Mouse (Mus musculus): Measurements from ENCODE around the gene Ampd2. TPM values are rescaled to one million over a fixed set of nuclear protein-coding genes. Genes with fewer than 3 reads are reported as not detected.

Gene Ampd2
- polyA plus RNA-seq (2015; fragmentation: Nextera tagmentation; extraction: Ambion mirVana): 57.9 and 66.2 TPM in 2 replicates

DNA sequence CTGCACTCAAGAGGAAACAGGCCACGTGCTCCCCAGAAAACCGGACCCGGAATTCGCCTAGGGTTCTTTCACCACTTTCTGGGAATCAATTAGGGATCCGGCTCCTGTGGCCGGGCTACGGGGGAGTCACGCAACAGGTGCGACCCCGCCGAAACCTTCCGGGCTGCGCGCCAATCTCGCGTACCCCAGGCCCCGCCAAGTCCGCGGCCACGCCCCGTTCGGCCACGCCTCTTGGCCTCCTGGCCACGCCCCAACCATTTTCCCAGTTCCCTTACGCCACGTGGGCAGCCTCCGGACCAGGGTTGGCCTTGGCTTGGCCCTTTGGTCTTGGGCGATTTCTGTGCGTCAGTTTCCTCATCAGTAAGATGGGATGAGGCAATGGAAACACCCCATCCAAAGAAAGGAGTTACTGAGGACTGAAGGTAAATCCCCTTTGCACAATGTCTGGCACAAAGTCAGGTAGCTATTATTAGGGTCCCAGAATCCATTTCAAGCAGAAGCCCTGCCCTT, at the start of gene Ampd2:
Gene Ampd2, minus strand, starts transcription at position 182 of the 510 bp plus-strand sequence.
- H3K9ac ChIP-seq: peak within 1 kb of the TSS; percentile 65
- peak within 1 kb of the TSS; percentile 65 for H3K4me3 ChIP-seq
- under 1% methylated on average over 29 of the region's 29 CpGs for WGBS
- H3K27me3 ChIP-seq: no peaks in the 10 kb centered on the region
- H3K9me3 ChIP-seq: no peaks in the 10 kb centered on the region
- no peaks in the 10 kb centered on the region for H3K36me3 ChIP-seq
- peak within 1 kb of the TSS; percentile 84 for H3K27ac ChIP-seq (replicated peaks)
- peaks cover 51% of the 10 kb centered on the region for H3K4me1 ChIP-seq (replicated peaks)
- ATAC-seq (ENCODE audit: low FRiP score, low read depth): no peak
- H3K4me2 ChIP-seq: peak within 1 kb of the TSS; percentile 100

DNA sequence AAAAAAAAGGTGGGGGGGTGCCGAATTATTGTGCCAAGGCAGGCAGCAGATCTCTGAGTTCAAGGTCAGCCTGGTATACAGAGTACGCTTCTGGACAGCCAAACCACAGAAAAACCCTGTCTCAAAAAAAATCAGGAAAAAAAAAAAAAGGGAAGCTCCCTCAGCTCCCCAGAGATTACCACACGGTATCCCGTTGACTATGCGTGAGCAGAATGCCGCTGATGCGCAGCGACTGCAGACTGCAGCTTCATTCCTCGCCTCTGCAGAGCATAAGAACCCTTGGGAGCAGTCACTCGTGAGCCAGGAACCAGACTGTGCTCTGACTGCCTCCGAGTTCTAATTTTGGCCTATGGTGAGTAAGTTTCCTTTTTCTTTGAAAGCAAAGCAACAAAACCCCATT, 48.2 kb upstream of the Ampd2 start:
- Histone ChIP-seq H3K4me3 (no peak overlapping the region), H3K27ac (replicated peaks) (0 out of 2 replicates have a peak overlapping the region, but pooled peaks have one; percentile 10), H3K27me3 (no peaks in the 10 kb centered on the region), H3K36me3 (no peaks in the 10 kb centered on the region), H3K9ac (no peak overlapping the region), H3K4me1 (replicated peaks) (peaks cover 20% of the 10 kb centered on the region), H3K9me3 (no peaks in the 10 kb centered on the region), H3K4me2 (no peak overlapping the region)
- ATAC-seq (ENCODE audit: low FRiP score, low read depth): 0 out of 2 replicates have a peak, but pooled peaks have one; percentile 56
- 50% methylated on average over 11 of the region's 11 CpGs for WGBS

DNA sequence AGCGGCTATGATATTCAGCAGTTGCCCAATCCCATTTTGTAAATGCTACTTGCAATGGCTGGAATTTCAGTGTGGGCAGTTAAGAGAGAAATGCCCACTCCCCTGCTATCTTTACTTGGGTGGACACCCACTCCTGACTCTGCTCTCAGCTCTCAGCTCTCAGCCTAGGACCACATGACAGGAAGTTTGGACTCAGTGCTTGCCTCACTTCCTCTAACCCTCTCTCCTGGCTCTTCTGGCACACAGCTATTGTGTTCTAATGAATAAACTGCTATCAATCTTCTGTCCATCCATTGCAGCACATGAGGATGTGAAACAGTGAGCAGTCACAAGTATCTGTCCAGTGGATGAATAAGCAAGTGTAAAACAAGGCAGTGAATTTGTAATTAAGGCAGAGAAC, 46.0 kb upstream of the Ampd2 start:
- H3K36me3 ChIP-seq: no peaks in the 10 kb centered on the region
- ATAC-seq (ENCODE audit: low FRiP score, low read depth): no peak
- H3K27me3 ChIP-seq: no peaks in the 10 kb centered on the region
- no peak overlapping the region for H3K4me2 ChIP-seq
- peaks cover 23% of the 10 kb centered on the region for H3K4me1 ChIP-seq (replicated peaks)
- H3K27ac ChIP-seq (replicated peaks): no peak overlapping the region
- no peak overlapping the region for H3K4me3 ChIP-seq
- 92% methylated on average over 1 of the region's 1 CpGs for WGBS
- no peaks in the 10 kb centered on the region for H3K9me3 ChIP-seq
- no peak overlapping the region for H3K9ac ChIP-seq

- peaks cover 23% of the 10 kb centered on the region for H3K4me1 ChIP-seq (replicated peaks)
- H3K4me2 ChIP-seq: no peak overlapping the region
- no peaks in the 10 kb centered on the region for H3K36me3 ChIP-seq
- no peak for ATAC-seq (ENCODE audit: low FRiP score, low read depth)
- H3K4me3 ChIP-seq: no peak overlapping the region
- no peaks in the 10 kb centered on the region for H3K27me3 ChIP-seq
- no peak overlapping the region for H3K27ac ChIP-seq (replicated peaks)
- 87% methylated on average over 1 of the region's 1 CpGs for WGBS
- no peak overlapping the region for H3K9ac ChIP-seq
- no peaks in the 10 kb centered on the region for H3K9me3 ChIP-seq
Observed at GRCm38 (mm10) chr3:108131821-108132220, 45.4 kb upstream of the Ampd2 start.

- H3K27ac ChIP-seq (replicated peaks): no peak overlapping the region
- peaks cover 23% of the 10 kb centered on the region for H3K4me1 ChIP-seq (replicated peaks)
- no peaks in the 10 kb centered on the region for H3K9me3 ChIP-seq
- WGBS: 83% methylated on average over 5 of the region's 5 CpGs
- no peak overlapping the region for H3K4me3 ChIP-seq
- no peak for ATAC-seq (ENCODE audit: low FRiP score, low read depth)
- H3K36me3 ChIP-seq: no peaks in the 10 kb centered on the region
- no peak overlapping the region for H3K4me2 ChIP-seq
- H3K27me3 ChIP-seq: no peaks in the 10 kb centered on the region
- no peak overlapping the region for H3K9ac ChIP-seq
Observed at GRCm38 (mm10) chr3:108131216-108131615, 44.8 kb upstream of the Ampd2 start.

- H3K4me1 ChIP-seq (replicated peaks): peaks cover 12% of the 10 kb centered on the region
- no peak for ATAC-seq (ENCODE audit: low FRiP score, low read depth)
- H3K9ac ChIP-seq: no peak overlapping the region
- WGBS: 93% methylated on average over 4 of the region's 4 CpGs
- no peak overlapping the region for H3K4me2 ChIP-seq
- no peak overlapping the region for H3K27ac ChIP-seq (replicated peaks)
- H3K4me3 ChIP-seq: no peak overlapping the region
- no peaks in the 10 kb centered on the region for H3K36me3 ChIP-seq
- H3K9me3 ChIP-seq: no peaks in the 10 kb centered on the region
- H3K27me3 ChIP-seq: no peaks in the 10 kb centered on the region
Observed at GRCm38 (mm10) chr3:108129804-108130203, 43.4 kb upstream of the Ampd2 start.

- Histone ChIP-seq H3K27ac (replicated peaks) (no peak overlapping the region), H3K4me3 (no peak overlapping the region), H3K4me2 (no peak overlapping the region), H3K4me1 (replicated peaks) (peaks cover 7% of the 10 kb centered on the region), H3K27me3 (no peaks in the 10 kb centered on the region), H3K9me3 (no peaks in the 10 kb centered on the region), H3K9ac (no peak overlapping the region), H3K36me3 (no peaks in the 10 kb centered on the region)
- no peak for ATAC-seq (ENCODE audit: low FRiP score, low read depth)
- 90% methylated on average over 4 of the region's 4 CpGs for WGBS
Observed at GRCm38 (mm10) chr3:108129367-108129766, 42.9 kb upstream of the Ampd2 start.

DNA sequence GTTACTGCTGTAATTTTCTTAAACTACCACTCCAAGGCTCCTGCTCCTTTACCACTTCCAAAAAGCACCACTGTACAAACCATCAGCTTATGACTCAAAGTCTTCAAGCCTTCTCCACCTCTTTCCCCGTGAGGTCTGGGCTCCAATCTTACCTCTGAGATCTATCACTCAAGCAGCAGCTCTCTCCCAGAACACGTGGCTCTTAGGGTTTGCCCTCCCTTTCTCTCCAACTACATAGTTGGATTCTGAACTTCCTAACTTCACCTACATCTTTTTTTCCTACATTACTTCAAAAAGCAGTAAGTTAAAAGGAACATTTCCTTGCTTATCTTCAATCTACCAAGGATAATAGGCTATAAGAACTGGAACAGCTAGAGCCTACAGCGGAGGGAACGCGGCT, 42.1 kb upstream of the Ampd2 start:
- ATAC-seq (ENCODE audit: low FRiP score, low read depth): no peak

GRCm38 (mm10) chr3:108126327-108126726, 39.9 kb upstream of the Ampd2 start:
- WGBS: 96% methylated on average over 3 of the region's 3 CpGs

More for the DNA sequence above, 42.1 kb upstream of the Ampd2 start:
- Histone ChIP-seq H3K9me3 (no peaks in the 10 kb centered on the region), H3K27ac (replicated peaks) (no peak overlapping the region), H3K4me3 (no peak overlapping the region), H3K36me3 (0 out of 2 replicates have a peak, but pooled peaks cover under 1% of the 10 kb centered on the region), H3K4me1 (replicated peaks) (peaks cover 3% of the 10 kb centered on the region; the same call in 1 of the 2 replicates), H3K4me2 (no peak overlapping the region), H3K9ac (no peak overlapping the region), H3K27me3 (no peaks in the 10 kb centered on the region)
- 89% methylated on average over 5 of the region's 5 CpGs for WGBS

GRCm38 (mm10) chr3:108124131-108124530, 37.7 kb upstream of the Ampd2 start:
- H3K36me3 ChIP-seq: peaks cover 30% of the 10 kb centered on the region
- no peak overlapping the region for H3K9ac ChIP-seq
- ATAC-seq (ENCODE audit: low FRiP score, low read depth): no peak
- WGBS: 67% methylated on average over 1 of the region's 1 CpGs
- no peak overlapping the region for H3K4me2 ChIP-seq
- no peaks in the 10 kb centered on the region for H3K9me3 ChIP-seq
- peaks cover 3% of the 10 kb centered on the region; the same call in 1 of the 2 replicates for H3K4me1 ChIP-seq (replicated peaks)
- H3K27ac ChIP-seq (replicated peaks): no peak overlapping the region
- no peak overlapping the region for H3K4me3 ChIP-seq
- no peaks in the 10 kb centered on the region for H3K27me3 ChIP-seq

More at GRCm38 (mm10) chr3:108126327-108126726, 39.9 kb upstream of the Ampd2 start:
- no peaks in the 10 kb centered on the region for H3K9me3 ChIP-seq
- no peak overlapping the region for H3K4me2 ChIP-seq
- H3K4me3 ChIP-seq: no peak overlapping the region
- no peaks in the 10 kb centered on the region for H3K27me3 ChIP-seq
- no peak overlapping the region for H3K9ac ChIP-seq
- H3K4me1 ChIP-seq (replicated peaks): peaks cover 3% of the 10 kb centered on the region; the same call in 1 of the 2 replicates
- peaks cover 15% of the 10 kb centered on the region for H3K36me3 ChIP-seq
- no peak overlapping the region for H3K27ac ChIP-seq (replicated peaks)
- no peak for ATAC-seq (ENCODE audit: low FRiP score, low read depth)

- WGBS: 90% methylated on average over 5 of the region's 5 CpGs
- Histone ChIP-seq H3K4me1 (replicated peaks) (peaks cover 3% of the 10 kb centered on the region; the same call in 1 of the 2 replicates), H3K27me3 (no peaks in the 10 kb centered on the region), H3K27ac (replicated peaks) (no peak overlapping the region), H3K9ac (no peak overlapping the region), H3K9me3 (no peaks in the 10 kb centered on the region), H3K4me2 (no peak overlapping the region), H3K4me3 (no peak overlapping the region), H3K36me3 (peaks cover 30% of the 10 kb centered on the region)
- ATAC-seq (ENCODE audit: low FRiP score, low read depth): no peak
Observed at GRCm38 (mm10) chr3:108123242-108123641, 36.8 kb upstream of the Ampd2 start.

DNA sequence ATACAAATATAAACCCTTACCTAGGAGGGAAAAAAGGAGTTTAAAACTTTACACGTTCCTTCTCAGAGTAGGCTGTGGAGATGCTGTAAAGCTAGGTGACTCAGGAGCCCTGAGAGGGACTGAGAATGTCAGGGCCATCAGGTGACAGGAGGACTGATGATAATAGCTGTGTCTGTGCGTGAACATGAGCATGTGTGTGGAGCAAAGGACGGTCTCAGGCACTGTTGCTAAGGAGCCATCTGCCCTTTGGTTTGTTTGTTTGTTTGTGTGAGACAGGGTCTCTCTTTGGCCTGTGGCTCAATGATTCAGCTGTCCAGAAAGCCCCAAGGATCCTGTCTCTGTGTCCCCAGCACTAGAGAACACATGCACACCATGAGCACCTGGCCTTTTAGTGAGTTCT, 34.6 kb upstream of the Ampd2 start:
- no peak for ATAC-seq (ENCODE audit: low FRiP score, low read depth)
- Histone ChIP-seq H3K4me2 (no peak overlapping the region), H3K9ac (no peak overlapping the region), H3K27me3 (no peaks in the 10 kb centered on the region), H3K36me3 (peaks cover 38% of the 10 kb centered on the region), H3K4me1 (replicated peaks) (no peaks in the 10 kb centered on the region), H3K27ac (replicated peaks) (no peak overlapping the region), H3K9me3 (no peaks in the 10 kb centered on the region), H3K4me3 (no peak overlapping the region)
- WGBS: 76% methylated on average over 3 of the region's 3 CpGs

- peaks cover 41% of the 10 kb centered on the region for H3K36me3 ChIP-seq
Observed at GRCm38 (mm10) chr3:108117465-108117864, 31.0 kb upstream of the Ampd2 start.

More at GRCm38 (mm10) chr3:108117465-108117864, 31.0 kb upstream of the Ampd2 start:
- Histone ChIP-seq H3K9ac (no peak overlapping the region), H3K27me3 (no peaks in the 10 kb centered on the region), H3K4me1 (replicated peaks) (no peaks in the 10 kb centered on the region), H3K27ac (replicated peaks) (no peak overlapping the region), H3K9me3 (no peaks in the 10 kb centered on the region), H3K4me3 (no peak overlapping the region), H3K4me2 (no peak overlapping the region)
- 96% methylated on average over 6 of the region's 6 CpGs for WGBS
- ATAC-seq (ENCODE audit: low FRiP score, low read depth): no peak

All from hindbrain, embryonic 15.5 days (tissue).